Mouse (Mus musculus): ENCODE measurements around the gene Lcor.

The Lcor gene

GRCm38 (mm10) chr19:41474943-41475342, 7.5 kb upstream of the Lcor start:
- in situ Hi-C loops (cut with MboI, MseI) = no loop called here

GRCm38 (mm10) chr19:41476530-41477249, 5.7 kb upstream of the Lcor start:
- in situ Hi-C loops (cut with MboI, MseI) = no loop called here

- in situ Hi-C loops (cut with MboI, MseI) = no loop called here
These were observed 1.2 kb upstream of the Lcor start for GRCm38 (mm10) chr19:41481030-41481886.

GRCm38 (mm10) chr19:41481887-41482189, 599 bp upstream of the Lcor start:
- in situ Hi-C loops (cut with MboI, MseI) = no loop called here

GRCm38 (mm10) chr19:41482909-41483444, 540 bp downstream of the Lcor start:
- in situ Hi-C loops (cut with MboI, MseI) = no loop called here

- in situ Hi-C loops (cut with MboI, MseI) = no loop called here
These were observed 1.1 kb downstream of the Lcor start for GRCm38 (mm10) chr19:41483445-41484040.

- in situ Hi-C loops (cut with MboI, MseI) = no loop called here
These were observed 1.9 kb downstream of the Lcor start for GRCm38 (mm10) chr19:41484361-41484760.

- in situ Hi-C loops (cut with MboI, MseI) = no loop called here
These were observed 13.1 kb downstream of the Lcor start for GRCm38 (mm10) chr19:41495382-41496032.

- in situ Hi-C loops (cut with MboI, MseI) = no loop called here
These were observed 13.6 kb downstream of the Lcor start for GRCm38 (mm10) chr19:41496058-41496457.

- in situ Hi-C loops (cut with MboI, MseI) = no loop called here
These were observed 25.4 kb downstream of the Lcor start for GRCm38 (mm10) chr19:41507872-41508271.

- in situ Hi-C loops (cut with MboI, MseI) = no loop called here
These were observed 32.4 kb downstream of the Lcor start for GRCm38 (mm10) chr19:41514836-41515235.

- in situ Hi-C loops (cut with MboI, MseI) = no loop called here
These were observed 33.1 kb downstream of the Lcor start for GRCm38 (mm10) chr19:41515549-41515948.

GRCm38 (mm10) chr19:41517006-41517405, 34.6 kb downstream of the Lcor start:
- in situ Hi-C loops (cut with MboI, MseI) = no loop called here

GRCm38 (mm10) chr19:41519121-41519520, 36.7 kb downstream of the Lcor start:
- in situ Hi-C loops (cut with MboI, MseI) = no loop called here

GRCm38 (mm10) chr19:41522246-41522645, 39.8 kb downstream of the Lcor start:
- in situ Hi-C loops (cut with MboI, MseI) = no loop called here

- in situ Hi-C loops (cut with MboI, MseI) = no loop called here
These were observed 41.5 kb downstream of the Lcor start for GRCm38 (mm10) chr19:41523798-41524563.

GRCm38 (mm10) chr19:41529169-41529568, 46.7 kb downstream of the Lcor start:
- in situ Hi-C loops (cut with MboI, MseI) = no loop called here

GRCm38 (mm10) chr19:41534021-41534420, 51.6 kb downstream of the Lcor start:
- in situ Hi-C loops (cut with MboI, MseI) = no loop called here

- in situ Hi-C loops (cut with MboI, MseI) = no loop called here
These were observed 74.5 kb downstream of the Lcor start for GRCm38 (mm10) chr19:41556981-41557380.

GRCm38 (mm10) chr19:41557491-41557890, 75.1 kb downstream of the Lcor start:
- in situ Hi-C loops (cut with MboI, MseI) = no loop called here

- in situ Hi-C loops (cut with MboI, MseI) = no loop called here
These were observed 76.6 kb downstream of the Lcor start for GRCm38 (mm10) chr19:41558891-41559486.
